Mouse (Mus musculus) mouse trophoblast stem cell (cell line): Measurements from ENCODE around the gene Ltv1.
"Not testable (repeated sequence)": the region's sequence is repeated elsewhere in the genome, so short reads cannot be mapped to it uniquely, and the experiment has no call there.

ENCODE experiments used
- in situ Hi-C, 2 experiments: fragments of 300-500 bp; cut with MseI, MboI; formaldehyde crosslinking; loops; 2 replicates in 1 of 2; 3 replicates in 1 of 2; pipeline ENCODE4 v1.15.1; 2025

Ltv1 gene

GRCm38 (mm10) chr10:13196872-13197507, 4.0 kb upstream of the Ltv1 start:
- in situ Hi-C loops = no loop called here

DNA sequence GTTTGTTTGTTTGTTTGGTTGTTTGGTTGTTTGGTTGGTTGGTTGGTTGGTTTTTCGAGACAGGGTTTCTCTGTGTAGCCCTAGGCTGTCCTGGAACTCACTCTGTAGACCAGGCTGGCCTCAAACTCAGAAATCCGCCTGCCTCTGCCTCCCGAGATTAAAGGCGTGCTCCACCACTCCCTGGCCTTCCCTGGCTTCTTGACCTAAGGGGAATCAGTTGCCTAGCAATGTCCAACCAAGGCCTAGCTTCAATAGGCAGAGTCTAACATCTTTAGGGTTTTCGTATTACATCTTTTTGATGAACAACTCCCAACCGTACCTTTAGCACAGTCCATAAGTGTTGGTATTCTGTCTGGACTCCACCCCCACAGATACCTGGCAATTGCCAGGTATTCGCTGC, 528 bp upstream of the Ltv1 start:
- in situ Hi-C loops = not testable (repeated sequence)

DNA sequence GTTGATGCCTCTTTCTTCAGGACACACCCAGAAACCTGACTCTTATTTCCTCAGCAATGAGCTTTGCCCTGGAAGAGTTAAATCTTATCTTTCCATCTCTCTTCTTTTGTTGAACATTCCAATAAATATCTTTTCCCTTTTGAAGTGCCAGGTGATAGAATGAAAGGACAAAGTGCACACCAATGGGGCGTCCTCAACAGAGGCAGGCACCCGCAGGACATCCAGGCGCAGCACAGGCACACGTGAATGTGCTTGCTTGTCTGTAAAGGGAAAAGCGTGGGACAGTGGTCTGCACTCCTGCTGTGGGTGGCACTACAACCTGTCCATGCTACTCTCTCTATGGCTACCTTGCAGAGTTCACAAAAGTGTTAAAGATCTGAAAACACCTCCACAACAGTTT, 3.1 kb downstream of the Ltv1 start:
- in situ Hi-C loops = no loop called here

DNA sequence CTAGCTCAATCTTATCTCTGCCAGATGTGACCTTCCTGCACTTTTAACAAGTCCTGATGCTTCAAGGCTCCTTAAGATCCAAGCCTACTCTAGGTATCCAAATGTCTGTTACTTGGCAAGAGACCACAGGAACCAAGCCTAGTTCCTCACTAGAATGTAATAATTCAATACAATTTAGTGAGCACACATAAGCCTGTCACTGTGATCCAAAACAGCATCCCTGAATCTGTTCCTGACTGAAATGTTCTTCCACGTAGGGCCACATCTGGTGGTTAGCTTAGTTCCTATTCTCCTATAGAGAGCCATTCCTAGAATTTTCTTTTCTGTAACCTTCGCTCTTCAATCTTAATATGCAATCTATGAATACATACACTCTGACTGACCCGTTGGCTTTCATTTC, 6.2 kb downstream of the Ltv1 start:
- in situ Hi-C loops = no loop called here

DNA sequence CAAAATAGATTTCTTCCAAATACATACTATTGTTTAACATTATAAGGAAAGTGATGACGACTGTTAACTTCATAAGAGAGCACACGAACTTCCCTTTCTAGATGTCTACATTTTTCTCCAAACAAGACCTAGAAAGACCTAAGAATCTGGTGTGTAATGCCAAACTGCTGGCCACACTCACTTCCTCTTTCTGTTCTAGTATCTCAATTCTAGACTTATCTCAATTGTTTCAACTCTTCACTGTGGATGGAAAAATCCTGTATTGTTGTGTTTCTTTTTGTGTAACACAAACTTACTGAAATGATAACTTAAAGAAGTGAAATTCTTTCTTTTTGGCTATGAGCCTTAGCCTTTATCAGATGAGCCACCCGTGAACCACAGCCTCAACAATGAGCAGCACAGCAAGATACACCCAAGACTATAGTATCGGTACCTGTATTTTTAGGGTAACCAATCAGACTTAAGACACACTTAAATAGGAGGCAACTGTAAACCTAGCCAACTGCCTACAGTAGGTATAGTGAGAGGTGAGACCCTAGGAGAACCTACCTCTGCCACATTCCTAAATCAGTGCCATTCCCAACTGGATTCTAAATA, 8.7 kb downstream of the Ltv1 start:
- in situ Hi-C loops = no loop called here

GRCm38 (mm10) chr10:13180211-13180610, 12.8 kb downstream of the Ltv1 start:
- in situ Hi-C loops = no loop called here

DNA sequence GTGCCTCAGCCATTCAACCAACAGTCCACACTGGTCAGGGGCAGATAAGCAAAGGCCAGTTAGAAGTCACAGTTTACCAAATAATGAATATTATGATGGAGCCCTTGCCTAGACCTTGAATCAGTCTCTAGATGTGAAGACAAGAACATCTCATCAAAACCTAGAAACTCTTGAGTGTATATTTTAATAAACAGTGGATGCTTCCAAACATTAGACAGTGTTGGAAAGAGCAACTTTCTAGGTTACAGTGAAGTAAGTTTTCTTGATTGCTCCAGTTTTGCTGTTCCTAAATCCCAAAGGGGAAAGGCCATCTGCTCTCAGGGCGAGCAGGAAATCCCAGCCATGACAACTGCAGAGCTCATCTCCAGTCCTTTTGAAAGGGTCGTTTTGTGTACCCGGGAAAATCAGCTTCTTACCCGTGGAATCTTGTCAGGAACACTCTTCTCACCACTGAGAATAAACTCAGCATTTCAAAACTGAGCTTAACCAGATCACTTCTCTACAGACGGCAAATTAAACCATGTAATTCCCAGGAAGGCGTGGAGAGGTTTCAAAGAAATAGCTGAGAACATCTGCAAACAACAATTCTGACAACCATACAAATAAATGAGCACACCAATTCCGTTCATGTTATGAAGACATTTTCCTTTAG, 14.9 kb downstream of the Ltv1 start, which contains the start of gene Zc2hc1b:
TSS of gene Zc2hc1b (minus strand) at position 51 of the 652 bp plus-strand sequence.
- in situ Hi-C loops = no loop called here

DNA sequence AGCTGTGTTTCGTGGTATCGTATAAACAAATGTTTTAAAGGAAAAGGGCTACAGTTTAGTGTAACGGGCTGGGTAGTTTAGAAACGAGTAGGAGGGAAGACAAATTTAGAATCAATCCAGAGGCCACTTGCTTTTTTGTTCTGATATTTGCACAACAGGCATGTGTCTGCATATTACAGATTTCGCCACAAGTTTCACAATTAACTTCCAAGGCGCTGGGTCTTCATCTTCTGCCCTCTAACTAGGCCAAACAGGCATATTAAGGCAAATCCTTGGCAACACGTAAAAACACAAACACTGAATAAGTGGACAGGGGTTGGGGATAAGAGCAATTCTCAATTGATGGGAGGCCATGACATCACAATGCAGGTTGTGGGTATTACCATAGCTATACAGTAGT, 17.1 kb downstream of the Ltv1 start:
- in situ Hi-C loops = no loop called here

DNA sequence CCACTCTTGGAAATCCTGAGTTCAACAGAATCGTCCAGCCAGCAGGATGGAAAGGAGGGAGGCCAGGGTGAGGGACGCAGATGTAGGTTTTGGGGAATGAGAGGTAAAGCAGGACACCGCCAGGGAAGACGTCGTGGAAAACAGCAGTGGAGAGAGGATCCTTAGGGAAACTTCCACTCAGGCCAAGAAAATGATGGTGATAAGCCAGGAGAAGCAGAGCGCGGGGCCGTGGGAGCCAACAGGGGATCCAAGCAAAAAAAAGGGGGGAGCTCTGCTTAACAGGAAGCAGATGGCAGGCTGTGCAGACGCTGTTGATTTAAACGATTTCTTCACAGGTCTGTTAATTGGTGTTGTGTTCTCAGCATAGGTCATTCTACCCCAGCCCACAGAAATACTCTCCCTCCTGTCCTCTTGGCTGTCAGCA, 20.2 kb downstream of the Ltv1 start:
- in situ Hi-C loops = no loop called here

DNA sequence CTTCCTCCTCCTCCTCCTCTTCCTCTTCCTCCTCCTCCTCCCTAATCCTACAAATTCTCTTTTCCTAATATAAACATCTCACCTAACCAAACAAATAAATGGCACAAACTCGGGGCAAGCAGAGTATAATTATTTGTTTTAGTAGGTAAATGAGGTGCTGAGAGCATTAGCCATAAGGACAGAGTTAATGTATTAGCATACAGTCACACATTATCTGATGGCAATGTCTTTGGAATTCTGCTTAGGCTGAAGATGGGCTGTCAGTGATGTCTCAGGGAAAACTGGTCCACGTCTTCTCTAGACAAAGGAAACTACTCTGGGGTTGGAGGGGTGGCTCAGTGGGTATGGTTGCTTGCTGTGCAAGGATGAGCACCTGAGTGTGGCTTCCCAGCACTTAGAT, 21.5 kb downstream of the Ltv1 start:
- in situ Hi-C loops = no loop called here

GRCm38 (mm10) chr10:13170739-13171448, 22.1 kb downstream of the Ltv1 start:
- in situ Hi-C loops = no loop called here

GRCm38 (mm10) chr10:13168461-13168860, 24.5 kb downstream of the Ltv1 start:
- in situ Hi-C loops = no loop called here

DNA sequence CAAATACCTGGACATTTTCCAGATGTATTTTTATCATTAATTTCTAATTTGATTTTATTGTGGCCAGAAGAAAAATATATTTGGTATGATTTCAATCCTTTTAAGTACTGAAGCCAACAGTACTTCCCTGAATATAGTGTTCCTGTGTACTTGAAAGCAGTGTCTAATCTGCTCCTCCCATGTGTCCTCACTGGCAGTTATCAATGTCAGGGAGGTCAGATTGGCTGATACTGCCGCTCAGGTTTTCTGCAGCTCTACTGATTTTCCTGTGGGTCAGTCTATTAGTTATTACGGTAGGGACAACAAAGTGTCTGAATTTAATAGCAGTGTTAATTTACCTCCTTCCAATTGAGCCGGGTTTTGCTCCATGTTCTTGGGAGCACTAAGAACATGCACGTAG, 30.9 kb downstream of the Ltv1 start:
- in situ Hi-C loops = no loop called here

DNA sequence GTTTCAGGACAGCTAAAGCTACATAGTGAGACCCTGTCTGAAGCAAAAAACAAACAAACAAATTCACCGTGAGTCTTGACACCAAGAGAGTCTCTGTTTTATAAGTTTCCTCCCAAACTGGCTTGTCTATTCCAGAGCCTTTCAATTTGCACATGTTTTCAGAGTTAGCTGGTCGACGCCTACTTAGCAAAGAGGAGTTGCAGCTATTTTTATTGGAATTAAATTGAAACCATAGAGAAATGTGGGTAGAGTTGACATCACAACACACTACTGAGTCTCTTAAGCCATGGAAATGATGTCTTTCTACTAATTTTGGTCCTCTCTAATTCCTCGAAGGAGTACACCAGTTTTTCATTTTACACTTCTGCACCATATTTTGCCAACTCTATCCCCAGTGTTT, 32.1 kb downstream of the Ltv1 start:
- in situ Hi-C loops = no loop called here

- in situ Hi-C loops = no loop called here
Observed at GRCm38 (mm10) chr10:13155377-13155776, 37.6 kb downstream of the Ltv1 start.

DNA sequence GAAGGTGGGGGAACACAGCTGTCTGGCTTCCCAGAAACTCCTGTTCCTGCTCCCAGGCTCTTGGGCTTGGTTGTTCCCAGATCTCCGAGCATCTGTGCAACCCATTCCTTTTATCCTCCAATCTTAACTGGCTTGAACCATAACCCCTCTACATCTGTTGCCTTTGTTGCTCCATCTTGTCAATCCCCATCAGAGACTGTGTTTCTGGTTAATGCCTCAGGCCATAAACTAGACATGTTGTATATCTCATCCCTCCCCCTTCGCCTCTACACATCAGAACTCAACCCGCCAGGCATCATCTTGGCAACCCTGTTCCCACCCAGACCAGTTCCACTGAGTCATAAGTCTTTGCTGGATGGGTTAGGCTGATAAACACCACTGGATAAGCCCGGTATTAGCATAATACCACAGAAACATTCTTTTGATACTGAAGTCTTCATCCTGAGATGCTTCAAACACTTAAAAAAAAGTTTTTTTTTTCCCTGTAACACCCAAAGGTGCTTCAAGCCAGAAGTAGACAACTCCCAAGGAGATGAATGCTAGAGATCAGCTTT, 40.1 kb downstream of the Ltv1 start:
- in situ Hi-C loops = no loop called here

GRCm38 (mm10) chr10:13151353-13151752, 41.6 kb downstream of the Ltv1 start:
- in situ Hi-C loops = no loop called here

- in situ Hi-C loops = no loop called here
Observed at GRCm38 (mm10) chr10:13150435-13150834, 42.5 kb downstream of the Ltv1 start.

GRCm38 (mm10) chr10:13140434-13140833, 52.5 kb downstream of the Ltv1 start:
- in situ Hi-C loops = no loop called here

GRCm38 (mm10) chr10:13137906-13138305, 55.1 kb downstream of the Ltv1 start:
- in situ Hi-C loops = no loop called here

GRCm38 (mm10) chr10:13135751-13136150, 57.2 kb downstream of the Ltv1 start:
- in situ Hi-C loops = no loop called here

DNA sequence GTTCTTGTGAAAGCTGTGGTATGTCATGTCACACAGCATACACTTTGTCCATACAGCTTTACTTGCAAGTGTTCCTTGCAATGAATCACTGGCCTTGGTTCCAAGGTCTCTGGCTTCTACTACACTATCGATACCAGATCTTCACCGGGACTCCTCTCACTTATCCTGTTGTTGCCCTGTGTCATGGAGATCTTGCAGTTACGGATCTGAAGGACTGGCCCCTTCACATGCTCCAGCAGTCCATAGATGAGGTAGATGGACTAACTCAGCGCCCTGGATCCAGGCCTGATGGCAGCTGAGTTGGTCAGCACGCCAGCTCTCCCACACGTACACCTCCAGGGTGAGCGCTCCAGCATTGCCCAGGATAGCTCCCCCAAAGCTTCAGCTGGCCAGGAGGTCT, 57.7 kb downstream of the Ltv1 start:
- in situ Hi-C loops = no loop called here
